Mouse (Mus musculus) mouse trophoblast stem cell (cell line): Measurements from ENCODE around the gene Ggact.

Experiments used
- in situ Hi-C, 2 experiments: fragments of 300-500 bp; cut with MseI, MboI; formaldehyde crosslinking; loops; 2 replicates in 1 of 2; 3 replicates in 1 of 2; pipeline ENCODE4 v1.15.1; 2025

Gene Ggact

DNA sequence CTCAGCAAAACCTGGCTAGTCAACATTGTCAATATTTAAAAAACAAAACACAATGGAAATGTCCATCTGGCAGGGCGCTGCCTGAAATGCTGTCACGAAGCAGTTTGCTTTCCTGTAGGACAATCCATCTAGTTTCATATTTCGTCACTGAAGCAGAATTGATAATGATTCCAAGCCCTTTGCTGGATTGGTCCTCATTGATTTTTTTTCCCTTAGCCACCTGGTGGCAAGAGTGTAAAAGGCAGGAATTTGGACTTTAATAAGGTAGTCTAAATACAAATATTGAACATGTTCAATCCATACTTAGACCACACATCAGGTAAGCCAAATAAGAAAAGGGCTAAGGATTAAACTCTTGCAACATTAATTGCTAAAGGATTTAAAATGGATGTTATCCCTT, 12.4 kb downstream of the Ggact start:
- in situ Hi-C loops: no loop called here

DNA sequence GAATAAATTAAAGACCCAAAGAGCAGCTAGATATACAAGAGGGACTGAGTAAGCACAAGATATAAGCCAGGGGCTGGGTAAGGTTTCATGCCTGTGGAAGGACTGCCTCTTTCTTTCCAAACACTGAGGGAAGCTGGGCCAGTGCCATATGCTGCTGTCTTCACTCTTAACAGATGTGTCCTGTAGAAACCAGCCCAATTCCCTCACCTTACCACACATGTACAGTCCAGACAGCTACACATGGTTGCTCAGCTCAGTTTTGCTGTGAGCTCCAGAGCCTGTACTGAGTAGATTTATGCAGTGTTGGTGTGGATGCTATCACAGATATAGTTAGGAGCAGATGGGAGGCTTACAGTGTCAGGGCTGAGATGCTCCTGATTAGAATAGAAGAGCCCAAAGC, 12.9 kb downstream of the Ggact start:
- in situ Hi-C loops: no loop called here

DNA sequence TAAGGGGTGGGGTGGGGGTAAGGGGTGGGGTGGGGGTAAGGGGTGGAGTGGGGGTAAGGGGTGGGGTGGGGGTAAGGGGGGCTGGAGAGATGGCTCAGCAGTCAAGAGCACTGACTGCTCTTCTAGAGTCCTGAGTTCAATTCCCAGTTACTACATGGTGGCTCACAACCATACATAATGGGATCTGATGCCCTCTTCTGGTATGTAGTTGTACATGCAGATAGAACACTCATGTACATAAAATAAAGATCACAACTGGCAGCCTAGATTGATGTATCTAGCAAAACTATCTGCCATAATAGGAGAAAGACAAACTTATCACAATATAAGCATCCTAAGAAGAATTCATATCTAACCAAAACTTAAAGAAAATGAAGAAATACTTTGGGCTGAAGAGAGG, 15.0 kb downstream of the Ggact start:
- in situ Hi-C loops: no loop called here

DNA sequence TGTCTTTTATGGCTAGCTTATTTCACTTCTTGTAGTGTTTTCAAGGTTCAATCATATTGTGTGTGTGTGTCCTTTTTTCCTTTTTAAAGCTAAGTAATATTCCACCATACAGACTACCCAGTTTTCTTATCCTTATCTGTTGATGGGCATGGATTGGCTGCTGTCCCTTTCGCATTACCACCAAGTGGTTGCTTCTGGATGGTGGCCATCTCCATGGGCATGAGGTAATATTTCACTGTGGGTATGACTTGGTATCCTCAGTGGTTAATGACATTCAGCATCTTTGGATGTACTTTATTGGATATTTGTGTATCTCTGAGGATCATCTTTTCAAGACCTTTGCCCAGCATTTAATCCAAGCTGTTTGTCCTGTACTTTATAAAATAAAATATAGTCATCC, 17.5 kb downstream of the Ggact start:
- in situ Hi-C loops: no loop called here

DNA sequence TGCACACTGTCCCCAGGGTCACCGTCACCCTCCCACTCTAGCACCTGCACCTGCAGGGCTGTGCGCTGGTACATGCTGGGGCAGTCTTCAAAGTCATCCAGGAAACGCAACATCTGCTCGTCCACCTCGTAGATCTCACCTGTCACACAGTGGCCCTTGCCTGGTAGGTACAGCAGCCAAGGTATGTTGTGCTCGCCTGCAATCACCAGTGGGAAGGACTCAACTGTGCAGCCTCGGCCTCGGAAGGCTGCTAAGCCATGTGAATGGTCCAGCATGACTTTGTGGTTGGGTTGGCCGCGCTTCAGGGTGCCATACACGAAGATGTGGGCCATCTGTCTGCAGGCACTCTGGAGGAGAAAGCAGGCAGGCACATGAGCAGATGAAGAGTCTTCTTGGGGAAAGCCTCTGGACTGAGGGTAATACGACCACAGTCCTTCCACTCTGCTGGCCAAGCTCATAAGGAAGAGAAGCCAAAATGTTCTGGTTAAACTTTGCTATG, 22.0 kb downstream of the Ggact start:
- in situ Hi-C loops: no loop called here

DNA sequence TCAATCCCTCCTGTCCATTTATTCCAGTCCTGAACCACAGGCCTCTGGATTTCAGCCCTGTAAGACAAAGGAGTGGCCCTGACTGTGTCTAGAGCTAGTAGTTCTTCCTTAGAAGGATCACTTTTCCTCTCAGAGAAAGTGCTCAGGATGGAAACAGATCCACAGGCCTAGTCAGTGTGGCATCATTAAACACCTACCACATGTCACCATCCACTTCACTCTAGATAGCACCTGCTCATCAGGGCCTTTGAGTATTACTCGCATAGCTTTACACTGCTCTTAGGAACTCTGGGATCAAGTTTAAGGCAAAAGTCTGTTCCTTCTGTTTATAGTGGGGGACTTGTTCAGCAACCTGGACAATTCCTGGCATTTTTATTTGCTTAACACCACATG, 25.1 kb downstream of the Ggact start:
- in situ Hi-C loops: no loop called here

DNA sequence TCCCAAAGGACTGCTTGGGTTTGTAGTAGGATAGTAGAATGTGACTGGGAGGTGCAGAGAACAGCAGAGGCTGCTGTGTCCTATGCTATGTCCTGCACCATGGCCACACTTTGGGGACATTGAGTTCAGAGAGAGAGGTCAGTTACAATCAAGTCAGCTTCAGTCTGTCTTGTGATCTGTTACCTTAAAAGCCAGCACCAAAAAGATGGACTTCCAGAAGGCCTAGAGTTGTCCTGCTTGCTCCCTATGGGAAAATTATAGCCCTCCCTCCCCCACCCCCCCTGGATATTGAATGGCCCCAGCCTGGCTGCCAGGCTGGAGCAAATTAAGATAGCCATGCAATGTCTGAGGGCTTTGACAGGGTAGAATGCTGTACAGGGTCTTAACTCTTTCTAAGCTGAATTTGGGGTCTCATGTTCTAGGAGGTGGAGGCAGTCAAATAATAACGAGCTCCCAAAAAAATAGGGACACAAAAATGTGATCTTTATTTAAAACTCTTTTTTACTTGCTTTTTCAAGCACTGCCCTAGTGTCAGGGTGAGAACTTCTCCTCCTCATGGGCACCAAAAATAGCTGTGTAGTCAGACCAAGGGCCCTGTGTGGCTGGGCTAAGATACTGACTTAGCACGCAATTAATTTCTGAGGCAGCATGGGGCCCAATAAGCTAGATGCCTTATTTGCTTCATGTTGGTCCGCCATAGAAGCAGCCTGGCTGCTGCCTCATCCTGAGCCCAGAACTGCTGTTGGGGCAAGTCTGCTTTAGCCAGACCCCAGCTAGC, 25.7 kb downstream of the Ggact start:
- in situ Hi-C loops: no loop called here

DNA sequence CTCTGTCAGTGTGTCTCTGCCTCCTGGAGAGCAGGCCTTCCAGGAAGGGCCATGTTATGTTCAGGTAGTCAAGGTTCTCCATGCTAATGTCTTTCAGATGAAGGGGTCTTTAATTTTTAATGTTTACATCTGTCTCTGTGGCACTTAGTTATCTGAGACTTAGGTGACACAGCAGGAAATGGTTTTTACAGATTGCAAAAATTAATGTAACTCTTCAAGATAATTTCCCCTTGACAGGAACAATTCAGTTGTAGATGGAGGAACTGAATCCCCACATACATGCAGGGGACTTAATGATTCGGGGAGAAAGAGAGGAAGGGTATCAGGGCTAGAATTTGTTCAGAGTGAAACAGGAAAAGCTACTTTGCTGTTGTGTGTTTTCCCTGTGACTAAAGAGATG, 26.3 kb downstream of the Ggact start:
- in situ Hi-C loops: no loop called here

DNA sequence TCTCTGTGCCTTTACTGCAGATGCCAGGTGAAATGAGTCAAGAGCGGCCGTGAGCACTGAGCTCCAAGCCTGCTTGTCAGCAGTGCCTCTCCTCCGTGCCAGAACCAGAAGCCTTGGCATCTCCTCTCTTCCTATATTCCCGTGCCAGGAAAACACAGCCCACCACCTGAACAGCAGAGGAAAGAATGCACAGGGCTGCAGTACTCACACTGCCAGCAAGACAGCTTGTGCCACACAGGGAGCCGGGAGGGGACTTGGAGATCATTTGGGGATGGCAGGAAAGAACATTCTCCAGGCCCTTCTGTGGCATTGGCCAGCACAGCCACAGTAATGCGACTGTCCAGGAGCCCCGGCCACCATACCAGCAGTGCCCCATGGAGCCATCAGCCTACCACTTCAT, 27.7 kb downstream of the Ggact start:
- in situ Hi-C loops: no loop called here

DNA sequence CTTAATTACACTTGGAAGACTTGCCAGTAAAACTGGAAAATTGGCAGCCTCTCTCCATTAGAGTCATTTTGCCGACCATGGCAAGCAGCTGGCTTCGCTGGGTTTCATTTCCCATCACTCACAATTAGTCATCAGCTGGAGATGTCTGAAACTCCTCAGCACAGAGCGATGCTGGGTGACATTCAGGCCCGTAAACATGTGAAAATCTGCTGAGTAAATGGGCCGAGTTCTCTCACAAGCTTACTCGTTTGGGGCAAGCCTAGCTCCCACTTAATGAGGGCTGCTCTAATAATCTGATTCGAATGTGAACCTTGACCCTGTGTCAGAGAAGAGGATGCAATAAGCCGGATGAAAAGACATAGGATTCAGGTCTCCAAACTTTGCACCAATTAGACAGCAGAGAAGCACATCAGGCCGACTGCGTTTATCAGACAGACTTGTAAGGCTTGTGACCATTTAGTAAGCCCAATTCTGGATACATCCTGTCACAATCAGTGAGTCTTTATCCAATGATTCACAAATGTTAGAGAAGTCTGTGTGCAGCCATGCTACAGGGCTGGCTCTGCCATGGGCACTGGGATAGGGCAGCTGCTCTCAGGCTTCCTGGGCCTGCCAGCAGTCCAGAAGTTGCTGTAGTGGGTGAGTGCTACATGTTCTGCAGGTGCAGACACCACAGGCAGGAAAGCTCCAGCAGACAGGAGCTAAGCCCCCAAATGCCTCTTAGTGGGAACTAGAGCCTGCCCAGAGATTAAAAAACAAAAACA, 29.6 kb downstream of the Ggact start:
- in situ Hi-C loops: no loop called here

DNA sequence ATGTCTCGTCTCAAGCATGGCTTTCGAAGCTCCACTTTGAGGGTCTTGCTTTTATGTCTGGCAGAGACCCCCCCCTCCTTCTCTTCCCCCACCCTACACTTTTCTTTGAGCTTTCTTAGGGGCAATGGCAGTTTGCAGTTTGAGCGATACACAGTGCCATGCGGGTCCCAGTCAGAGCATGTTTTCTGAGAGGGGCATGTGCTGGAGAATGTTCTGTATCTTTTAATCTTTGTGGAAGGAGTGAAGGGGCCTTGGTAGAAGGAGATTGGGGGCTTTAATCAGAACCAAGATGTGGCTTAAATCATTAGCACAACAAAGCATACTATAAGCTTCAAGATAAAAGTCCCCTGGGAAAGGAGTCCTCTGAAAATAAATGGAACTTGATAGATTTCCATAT, 30.1 kb downstream of the Ggact start:
- in situ Hi-C loops: no loop called here

DNA sequence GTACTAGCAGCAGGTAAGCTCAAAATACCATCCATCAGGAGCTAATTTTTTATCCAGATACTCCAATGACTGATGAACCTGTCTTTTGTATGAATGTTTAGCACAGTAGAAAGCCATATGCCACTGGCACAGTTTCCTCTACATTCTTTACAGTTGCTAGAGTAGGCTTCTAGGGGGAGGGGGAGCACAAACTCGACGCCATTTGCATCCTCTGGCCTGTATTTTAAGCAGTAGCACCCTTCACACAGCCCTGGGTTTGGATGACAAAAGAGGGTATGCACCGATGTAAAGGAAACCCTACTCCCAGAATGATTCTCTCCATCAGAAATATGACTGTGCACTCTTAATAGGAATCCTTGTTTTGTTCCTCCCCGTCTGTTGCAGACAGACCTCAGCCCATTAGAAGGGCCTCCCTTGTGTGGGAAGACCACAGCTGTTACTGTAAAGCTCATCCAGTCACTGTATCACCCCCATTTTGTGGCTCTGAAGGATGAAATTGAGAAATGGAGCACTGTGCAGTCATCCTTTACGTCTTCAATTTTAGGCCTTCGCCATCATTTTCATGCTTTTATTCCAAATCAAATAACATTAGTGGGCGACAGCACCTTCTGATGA, 30.7 kb downstream of the Ggact start:
- in situ Hi-C loops: no loop called here

DNA sequence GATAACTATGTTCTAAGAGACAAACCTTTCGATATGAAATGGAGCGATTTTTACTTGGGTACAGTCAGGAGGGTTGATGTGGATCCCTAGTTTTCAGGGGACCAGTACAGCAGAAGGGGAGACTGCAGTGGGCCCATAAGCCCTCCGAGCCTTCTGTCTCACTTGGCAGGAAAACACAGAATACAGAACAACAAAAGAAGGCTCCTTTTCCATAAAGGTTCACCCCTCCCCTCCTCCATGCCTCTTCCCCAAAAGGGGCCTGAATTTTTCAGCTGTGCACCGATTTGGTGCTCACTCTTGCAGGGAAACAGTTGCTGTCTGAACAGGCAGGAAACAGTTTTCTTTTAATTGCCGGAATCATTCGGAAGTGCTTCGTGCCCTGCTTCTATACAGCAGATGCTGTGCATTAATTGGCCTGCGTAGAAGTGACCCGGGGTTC, 31.3 kb downstream of the Ggact start:
- in situ Hi-C loops: no loop called here

DNA sequence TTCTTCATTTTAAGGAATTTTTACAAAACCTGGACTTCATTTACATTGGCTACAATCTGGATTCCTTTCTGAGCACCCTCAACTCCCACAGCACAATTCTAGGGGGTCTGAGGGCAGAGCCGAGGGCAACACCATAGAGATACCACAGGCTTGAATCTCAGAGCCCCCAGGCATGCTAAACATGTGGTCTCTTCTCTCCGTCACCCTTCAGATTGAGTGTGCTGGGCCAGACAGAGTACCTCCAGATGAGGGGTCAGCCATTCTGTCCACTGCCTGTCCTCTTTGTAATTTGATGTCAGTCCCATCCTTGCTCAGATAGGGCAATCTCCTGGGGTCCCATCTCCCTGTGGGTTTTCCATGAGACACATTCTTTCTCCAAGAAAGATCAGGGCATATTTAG, 31.9 kb downstream of the Ggact start:
- in situ Hi-C loops: no loop called here

DNA sequence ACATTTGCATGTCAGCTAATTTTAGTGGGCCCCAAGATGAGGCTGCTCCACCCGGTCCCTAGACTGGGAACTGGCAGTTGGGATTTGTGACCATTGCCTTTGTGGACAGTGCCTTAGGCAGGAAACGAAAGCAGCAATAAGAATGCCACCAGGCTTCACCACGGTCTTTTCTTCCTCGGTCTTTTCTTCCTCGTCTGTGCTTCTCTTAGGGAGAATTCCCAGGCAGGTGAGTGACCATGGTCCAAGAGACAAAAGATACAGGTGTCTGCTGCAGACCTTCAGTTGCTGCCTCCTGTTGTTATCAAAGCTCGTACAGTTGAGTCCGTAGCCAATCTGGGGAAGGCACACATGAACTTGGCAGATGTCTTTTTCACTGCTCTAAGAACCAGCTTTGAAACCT, 33.3 kb downstream of the Ggact start:
- in situ Hi-C loops: no loop called here

DNA sequence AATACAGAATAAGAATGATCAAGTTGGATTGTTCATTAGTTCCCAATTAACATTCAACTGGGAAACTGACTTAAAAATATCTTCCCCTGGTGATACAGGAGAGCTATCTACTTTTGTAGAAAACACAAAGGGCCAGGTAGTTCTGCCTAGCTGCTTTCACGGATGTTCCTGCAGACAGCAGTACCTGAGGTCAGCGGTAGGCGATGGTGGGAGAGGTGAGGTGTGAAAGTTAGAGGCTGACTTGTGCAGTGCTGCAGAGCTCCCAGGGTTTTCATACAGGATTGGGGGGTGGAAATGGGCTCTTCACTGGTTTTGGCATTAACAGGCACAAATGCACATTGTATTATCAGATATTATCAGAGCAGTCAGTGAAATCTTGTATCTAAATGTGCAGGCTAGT, 35.8 kb downstream of the Ggact start:
- in situ Hi-C loops: loop anchor here (10.0 kb wide), 1 partner anchor 653 kb away; no protein-coding TSS in a partner anchor

DNA sequence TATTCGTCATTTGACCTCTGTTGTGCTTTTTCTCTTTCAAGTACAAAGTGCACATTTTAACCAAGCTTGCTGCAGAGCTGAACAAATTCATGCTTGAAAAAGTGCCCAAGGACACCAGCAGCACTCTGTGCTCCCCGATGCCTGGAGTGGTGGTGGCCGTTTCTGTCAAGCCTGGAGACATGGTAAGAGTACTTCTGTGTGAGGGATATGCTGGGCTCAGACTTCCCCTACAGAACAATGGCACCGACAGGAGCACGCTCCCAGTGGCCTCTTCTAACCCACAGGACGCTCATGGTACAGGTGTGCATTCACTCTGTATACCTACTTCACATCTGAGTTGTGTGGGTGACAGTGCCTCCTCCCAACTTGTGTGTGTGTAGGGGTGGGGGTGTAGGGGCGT, 36.8 kb downstream of the Ggact start:
- in situ Hi-C loops: loop anchor here (10.0 kb wide), 1 partner anchor 652 kb away; no protein-coding TSS in a partner anchor

DNA sequence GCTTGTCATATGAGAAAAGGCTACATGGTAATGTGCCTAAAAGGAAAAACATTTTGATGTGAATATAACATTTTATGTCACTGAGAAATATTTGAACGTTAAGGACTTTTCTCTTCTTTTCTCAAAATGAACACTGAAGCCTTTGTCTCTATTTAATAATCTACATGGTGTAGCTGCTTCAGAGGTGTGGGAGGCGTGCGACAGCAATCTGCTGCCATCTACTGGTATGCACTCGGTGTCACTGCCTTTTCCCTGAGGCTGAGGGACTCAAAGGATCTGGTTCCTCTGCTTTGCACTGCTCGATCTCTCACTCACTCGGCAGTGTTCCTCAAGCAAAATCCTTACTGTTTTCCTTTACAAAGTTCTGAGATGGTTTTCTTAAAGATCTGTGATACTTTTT, 37.4 kb downstream of the Ggact start:
- in situ Hi-C loops: loop anchor here (10.0 kb wide), 1 partner anchor 651 kb away; no protein-coding TSS in a partner anchor

DNA sequence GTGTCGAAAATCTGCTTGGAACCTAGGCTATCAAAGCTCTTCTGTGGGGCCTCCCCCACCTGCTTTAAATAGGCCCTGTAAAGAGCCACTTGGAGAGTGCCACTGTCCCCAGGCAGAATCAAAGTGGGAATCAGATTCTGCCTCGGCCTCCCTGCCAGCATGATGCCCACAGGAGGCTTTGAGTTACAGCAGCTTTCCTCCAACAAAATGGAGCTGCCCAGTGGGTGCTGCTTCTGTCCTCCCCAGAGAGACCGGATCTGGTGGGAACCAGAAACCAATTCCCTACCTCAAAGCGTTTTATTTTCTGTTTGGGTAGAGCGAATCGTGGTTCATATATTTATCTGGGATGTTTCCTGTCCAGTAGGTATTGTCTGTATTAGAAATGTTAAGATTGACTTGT, 37.9 kb downstream of the Ggact start:
- in situ Hi-C loops: loop anchor here (10.0 kb wide), 1 partner anchor 651 kb away; no protein-coding TSS in a partner anchor

DNA sequence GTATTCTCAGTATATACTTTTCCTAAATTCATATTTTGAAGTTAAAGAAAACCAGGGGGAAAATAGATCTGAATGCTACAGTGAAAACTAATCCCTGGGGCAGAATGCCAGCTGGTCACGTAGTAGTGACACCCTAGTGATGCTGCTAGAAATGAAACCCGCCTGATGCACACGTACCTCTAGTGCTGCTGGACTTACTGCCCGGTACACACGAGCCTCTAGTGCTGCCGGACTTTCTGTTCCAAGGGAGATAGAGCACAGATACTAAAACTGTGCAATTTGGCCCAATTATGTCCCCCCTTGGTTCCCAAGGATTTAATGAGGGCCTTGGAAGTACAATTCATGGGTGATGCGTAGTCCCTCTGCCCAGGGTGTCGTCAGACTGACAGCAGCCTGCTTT, 38.5 kb downstream of the Ggact start:
- in situ Hi-C loops: loop anchor here (10.0 kb wide), 1 partner anchor 650 kb away; no protein-coding TSS in a partner anchor

DNA sequence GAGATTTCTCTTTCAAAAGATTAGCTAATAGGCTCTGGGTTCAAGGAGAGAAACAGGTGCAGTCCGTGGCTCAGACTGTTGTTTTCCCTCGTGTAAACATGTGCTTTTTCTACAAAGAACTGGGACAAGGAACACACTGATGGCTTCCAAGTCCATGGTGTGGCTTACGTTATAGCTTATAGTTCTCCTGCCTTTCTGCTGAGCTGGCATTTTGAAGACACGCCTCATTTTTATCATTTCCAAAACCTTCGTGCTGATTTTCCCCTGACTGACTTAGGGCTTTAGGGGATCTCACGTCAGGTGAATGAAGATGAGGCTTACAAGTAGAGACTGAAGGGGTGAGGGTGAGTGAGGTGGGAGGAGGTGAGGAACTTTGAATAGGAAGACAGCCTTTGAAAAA, 40.9 kb downstream of the Ggact start:
- in situ Hi-C loops: loop anchor here (10.0 kb wide), 1 partner anchor 648 kb away; no protein-coding TSS in a partner anchor
